Mouse (Mus musculus): ENCODE measurements at regions not wholly inside any gene's neighbourhood (a gene's known extent, or its start where the extent isn't known, plus 50 kb on each side); places are given as distances from the start of the nearest gene placed in this dataset.

GRCm38 (mm10) chr6:103893455-103893854 is 383.1 kb downstream of the Chl1 start:
- TF ChIP-seq CTCF (IDR thresholded peaks at IDR 0.05; ENCODE audit: low read depth), result no peak
- TF ChIP-seq EP300 (IDR thresholded peaks at IDR 0.05; ENCODE audit: low read depth), result no peak

All from liver, embryonic 14.5 days (tissue).